Mouse (Mus musculus) embryonic facial prominence, embryonic 13.5 days (tissue): ENCODE data around the gene Stk38. TPM values are rescaled to one million over a fixed set of nuclear protein-coding genes. Genes with fewer than 3 reads are reported as not detected.
A peak's percentile ranks its signal among the peaks of the same experiment; 100 is the strongest.

Experiments used
- ATAC-seq: fragments of 200-750 bp; cut with Nextera tagmentation; 2 replicates; pipeline ENCODE4 v1.8.0; 2017; ENCODE audit warnings: low read depth; ENCODE audit not compliant: insufficient number of reproducible peaks, insufficient read depth, low FRiP score, low TSS enrichment
- H3K27ac ChIP-seq: fragments of 300-500 bp; sonication (generic); 2 replicates; pipeline ENCODE4 v1.5.1; 2015; ENCODE audit warnings: moderate library complexity, mild to moderate bottlenecking, inconsistent platforms
- H3K27me3 ChIP-seq: fragments of 300-500 bp; sonication (generic); 2 replicates; pipeline ENCODE4 v1.6.1; 2015; ENCODE audit warnings: mild to moderate bottlenecking, inconsistent platforms
- H3K36me3 ChIP-seq: fragments of 300-500 bp; sonication (generic); 2 replicates; pipeline ENCODE4 v1.6.1; 2015; ENCODE audit warnings: mild to moderate bottlenecking, inconsistent platforms
- H3K4me1 ChIP-seq: fragments of 300-500 bp; sonication (generic); 2 replicates; pipeline ENCODE4 v1.6.1; 2015; ENCODE audit warnings: inconsistent platforms
- H3K4me2 ChIP-seq: fragments of 300-500 bp; sonication (generic); 2 replicates; pipeline ENCODE4 v1.6.1; 2015; ENCODE audit warnings: moderate library complexity, mild to moderate bottlenecking, inconsistent platforms
- H3K4me3 ChIP-seq: fragments of 300-500 bp; sonication (generic); 2 replicates; pipeline ENCODE4 v1.5.1; 2015; ENCODE audit warnings: mild to moderate bottlenecking, inconsistent platforms
- H3K9ac ChIP-seq: fragments of 300-500 bp; sonication (generic); 2 replicates; pipeline ENCODE4 v1.6.1; 2015; ENCODE audit warnings: mild to moderate bottlenecking, inconsistent platforms
- H3K9me3 ChIP-seq: fragments of 300-500 bp; sonication (generic); 2 replicates; pipeline ENCODE4 v1.6.1; 2016; ENCODE audit warnings: inconsistent platforms
- WGBS: fragments of 180-500 bp; shearing (Covaris S2); methylation state at CpG from one replicate; pipeline ENCODE4 v1.1.7; 2015; ENCODE audit warnings: mixed read lengths; 5-methylcytosine and 5-hydroxymethylcytosine counted together
- polyA plus RNA-seq: library from polyadenylated mRNA; unstranded; fragments of >200 nt; fragmentation: Nextera tagmentation; extraction: Ambion mirVana; gene quantifications from 2 replicates; pipeline ENCODE4 v1.2.1, GENCODE M21; 2015

Gene Stk38
- 114 and 129 TPM in 2 replicates for polyA plus RNA-seq

- under 1% methylated on average over 65 of the region's 65 CpGs for WGBS
- H3K27me3 ChIP-seq = no peaks in the 10 kb centered on the region
These were observed at the start of gene Stk38 for GRCm38 (mm10) chr17:29007641-29008325. Stk38 (minus strand) TSS chr17:29007995.

GRCm38 (mm10) chr17:29057361-29057890 is 49.6 kb upstream of the Stk38 start:
- no peak overlapping the region for H3K9ac ChIP-seq
- no peaks in the 10 kb centered on the region for H3K27me3 ChIP-seq
- 70% methylated on average over 11 of the region's 11 CpGs for WGBS
- no peak overlapping the region for H3K4me2 ChIP-seq
- peaks cover 50% of the 10 kb centered on the region for H3K4me1 ChIP-seq
- H3K27ac ChIP-seq = peak overlapping the region; percentile 34
- no peak for ATAC-seq
- H3K4me3 ChIP-seq = no peak overlapping the region
- H3K36me3 ChIP-seq = no peaks in the 10 kb centered on the region
- H3K9me3 ChIP-seq = no peaks in the 10 kb centered on the region

More at GRCm38 (mm10) chr17:29007641-29008325, at the start of gene Stk38:
- Histone ChIP-seq H3K36me3 (peaks cover 5% of the 10 kb centered on the region; the same call in 1 of the 2 replicates), H3K9ac (peak within 1 kb of the TSS; percentile 92), H3K4me2 (peak within 1 kb of the TSS; percentile 79), H3K4me3 (peak within 1 kb of the TSS; percentile 79), H3K27ac (peak within 1 kb of the TSS; percentile 92), H3K9me3 (no peaks in the 10 kb centered on the region), H3K4me1 (peaks cover 30% of the 10 kb centered on the region)
- peak; percentile 90 for ATAC-seq

GRCm38 (mm10) chr17:29056699-29057151 is 48.9 kb upstream of the Stk38 start:
- Histone ChIP-seq H3K36me3 (no peaks in the 10 kb centered on the region), H3K9ac (no peak overlapping the region), H3K27ac (peak overlapping the region; percentile 34; the same call in 1 of the 2 replicates), H3K9me3 (no peaks in the 10 kb centered on the region), H3K4me2 (peak overlapping the region; percentile 37), H3K27me3 (no peaks in the 10 kb centered on the region), H3K4me1 (peaks cover 46% of the 10 kb centered on the region), H3K4me3 (no peak overlapping the region)
- ATAC-seq = no peak
- 4% methylated on average over 8 of the region's 8 CpGs for WGBS

DNA sequence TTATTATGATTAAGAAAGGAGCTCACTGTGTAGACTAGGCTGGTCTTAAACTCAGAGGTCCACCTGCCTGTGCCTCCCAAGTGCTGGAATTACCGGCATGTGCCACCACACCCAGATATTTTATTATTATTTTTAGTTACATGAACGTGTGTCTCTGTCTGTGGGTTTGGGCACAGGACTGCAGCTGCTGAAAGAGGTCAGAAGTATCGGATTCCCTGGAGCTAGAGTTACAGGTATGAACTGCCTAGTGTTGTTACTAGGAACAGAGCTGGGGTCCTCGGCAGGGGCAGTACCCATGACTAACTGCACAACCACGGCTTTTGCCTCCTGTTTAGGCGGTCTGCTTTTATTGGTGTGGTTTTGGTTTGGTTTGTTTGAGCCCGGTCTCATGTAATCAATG is 48.4 kb upstream of the Stk38 start:
- Histone ChIP-seq H3K4me2 (peak overlapping the region; percentile 37), H3K27me3 (no peaks in the 10 kb centered on the region), H3K36me3 (no peaks in the 10 kb centered on the region), H3K27ac (peak overlapping the region; percentile 49), H3K4me3 (no peak overlapping the region), H3K9me3 (no peaks in the 10 kb centered on the region), H3K9ac (no peak overlapping the region), H3K4me1 (peaks cover 46% of the 10 kb centered on the region)
- peak; percentile 60; the same call in 1 of the 2 replicates for ATAC-seq
- WGBS = 7% methylated on average over 7 of the region's 7 CpGs

GRCm38 (mm10) chr17:29055586-29055985 is 47.8 kb upstream of the Stk38 start:
- H3K9ac ChIP-seq = no peak overlapping the region
- no peaks in the 10 kb centered on the region for H3K36me3 ChIP-seq
- no peak overlapping the region for H3K4me3 ChIP-seq
- peaks cover 44% of the 10 kb centered on the region for H3K4me1 ChIP-seq
- WGBS = 53% methylated on average over 5 of the region's 5 CpGs
- no peaks in the 10 kb centered on the region for H3K9me3 ChIP-seq
- ATAC-seq = no peak
- H3K4me2 ChIP-seq = no peak overlapping the region
- H3K27ac ChIP-seq = no peak overlapping the region; the same call in 1 of the 2 replicates
- no peaks in the 10 kb centered on the region for H3K27me3 ChIP-seq

- H3K4me3 ChIP-seq = no peak overlapping the region
- no peak overlapping the region for H3K27ac ChIP-seq
- no peak for ATAC-seq
- H3K36me3 ChIP-seq = no peaks in the 10 kb centered on the region
- no peak overlapping the region for H3K9ac ChIP-seq
- peaks cover 46% of the 10 kb centered on the region for H3K4me1 ChIP-seq
- no peaks in the 10 kb centered on the region for H3K27me3 ChIP-seq
- no peaks in the 10 kb centered on the region for H3K9me3 ChIP-seq
- H3K4me2 ChIP-seq = no peak overlapping the region
- WGBS = 80% methylated on average over 6 of the region's 6 CpGs
These were observed 46.6 kb upstream of the Stk38 start for GRCm38 (mm10) chr17:29054429-29054828.

- Histone ChIP-seq H3K9me3 (no peaks in the 10 kb centered on the region), H3K4me2 (no peak overlapping the region), H3K27ac (peak overlapping the region; percentile 44; the same call in 1 of the 2 replicates), H3K36me3 (no peaks in the 10 kb centered on the region), H3K27me3 (no peaks in the 10 kb centered on the region), H3K9ac (0 out of 2 replicates have a peak overlapping the region, but pooled peaks have one; percentile 44), H3K4me3 (no peak overlapping the region), H3K4me1 (peaks cover 46% of the 10 kb centered on the region)
- no peak for ATAC-seq
- WGBS = 60% methylated on average over 7 of the region's 7 CpGs
These were observed 46.0 kb upstream of the Stk38 start for GRCm38 (mm10) chr17:29053841-29054240.

DNA sequence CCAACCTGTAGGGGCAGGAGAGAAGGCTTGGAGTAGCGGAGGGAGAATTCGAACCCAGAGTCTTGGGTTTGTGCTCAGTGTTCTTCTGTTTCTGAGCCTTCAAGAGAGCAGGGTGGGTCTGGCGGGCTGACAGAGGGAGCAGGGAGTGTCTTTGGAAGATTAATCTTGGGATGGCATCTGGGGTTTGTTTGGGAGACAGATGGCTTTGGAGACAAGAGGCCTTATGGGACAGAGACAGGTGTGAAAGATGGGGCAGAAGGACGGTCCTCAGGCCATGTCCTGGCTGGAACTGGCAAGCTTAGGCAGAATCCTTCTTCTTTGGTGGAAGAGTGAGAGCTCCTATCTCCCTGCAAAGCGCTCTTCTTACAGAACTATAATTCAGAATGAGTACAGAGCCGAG is 45.3 kb upstream of the Stk38 start:
- WGBS = 86% methylated on average over 6 of the region's 6 CpGs
- Histone ChIP-seq H3K4me1 (peaks cover 41% of the 10 kb centered on the region), H3K27ac (no peak overlapping the region), H3K4me3 (no peak overlapping the region), H3K9ac (no peak overlapping the region), H3K27me3 (no peaks in the 10 kb centered on the region), H3K4me2 (no peak overlapping the region), H3K36me3 (no peaks in the 10 kb centered on the region), H3K9me3 (no peaks in the 10 kb centered on the region)
- no peak for ATAC-seq

DNA sequence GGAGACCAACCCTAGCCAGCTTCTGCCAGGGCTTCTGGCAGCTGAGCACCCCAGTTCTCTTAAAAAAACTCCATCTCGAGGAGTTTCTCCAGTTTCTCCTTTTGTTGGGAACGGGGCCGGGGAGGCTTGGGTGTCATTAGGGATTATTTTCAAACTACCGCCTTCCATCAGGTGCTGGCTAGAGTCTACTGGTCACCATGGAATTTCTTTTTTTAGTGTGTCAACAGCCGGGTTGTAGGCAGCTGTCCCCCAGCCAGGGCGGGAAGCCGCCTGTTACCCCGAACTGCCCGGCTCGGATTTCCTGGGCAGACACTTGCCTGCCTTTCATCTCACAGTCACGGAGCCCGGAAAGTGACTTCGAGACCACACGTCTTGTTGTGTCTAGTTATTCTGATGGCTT is 43.0 kb upstream of the Stk38 start:
- Histone ChIP-seq H3K9ac (no peak overlapping the region), H3K27ac (no peak overlapping the region), H3K9me3 (no peaks in the 10 kb centered on the region), H3K4me3 (no peak overlapping the region), H3K27me3 (no peaks in the 10 kb centered on the region), H3K4me1 (peaks cover 18% of the 10 kb centered on the region), H3K4me2 (no peak overlapping the region; the same call in 1 of the 2 replicates), H3K36me3 (peaks cover 17% of the 10 kb centered on the region)
- no peak for ATAC-seq
- WGBS = 36% methylated on average over 14 of the region's 14 CpGs

- Histone ChIP-seq H3K27me3 (no peaks in the 10 kb centered on the region), H3K4me3 (no peak overlapping the region), H3K9ac (no peak overlapping the region), H3K27ac (no peak overlapping the region), H3K4me1 (peaks cover 15% of the 10 kb centered on the region), H3K4me2 (no peak overlapping the region), H3K36me3 (peaks cover 25% of the 10 kb centered on the region), H3K9me3 (no peaks in the 10 kb centered on the region)
- 85% methylated on average over 7 of the region's 7 CpGs for WGBS
- no peak for ATAC-seq
These were observed 42.1 kb upstream of the Stk38 start for GRCm38 (mm10) chr17:29049923-29050322.

GRCm38 (mm10) chr17:29049508-29049889 is 41.7 kb upstream of the Stk38 start:
- peaks cover 30% of the 10 kb centered on the region for H3K36me3 ChIP-seq
- no peaks in the 10 kb centered on the region for H3K27me3 ChIP-seq
- peaks cover 14% of the 10 kb centered on the region for H3K4me1 ChIP-seq
- H3K9ac ChIP-seq = no peak overlapping the region
- no peak overlapping the region for H3K27ac ChIP-seq
- no peaks in the 10 kb centered on the region for H3K9me3 ChIP-seq
- WGBS = 73% methylated on average over 5 of the region's 5 CpGs
- H3K4me3 ChIP-seq = no peak overlapping the region
- no peak for ATAC-seq
- no peak overlapping the region for H3K4me2 ChIP-seq
